Mouse (Mus musculus) liver, embryonic 15.5 days (tissue): ENCODE data around the gene Runx2. TPM values are rescaled to one million over a fixed set of nuclear protein-coding genes. Genes with fewer than 3 reads are reported as not detected.

Experiments
- ATAC-seq: fragments of 200-750 bp; cut with Nextera tagmentation; 2 replicates; pipeline ENCODE4 v1.8.0; 2017; ENCODE audit warnings: moderate number of reproducible peaks, mild to moderate bottlenecking, moderate library complexity; ENCODE audit not compliant: insufficient read depth
- H3K27ac ChIP-seq: fragments of 300-500 bp; sonication (generic); replicated peaks from 2 replicates; pipeline ENCODE4 v1.5.1; 2015; ENCODE audit warnings: mild to moderate bottlenecking, inconsistent platforms
- H3K27me3 ChIP-seq: fragments of 300-500 bp; sonication (generic); 2 replicates; pipeline ENCODE4 v1.6.1; 2015; ENCODE audit warnings: mild to moderate bottlenecking, inconsistent platforms
- H3K36me3 ChIP-seq: fragments of 300-500 bp; sonication (generic); replicated peaks from 2 replicates; pipeline ENCODE4 v1.6.1; 2015; ENCODE audit warnings: moderate library complexity, mild to moderate bottlenecking, inconsistent platforms
- H3K4me1 ChIP-seq: fragments of 300-500 bp; sonication (generic); replicated peaks from 2 replicates; pipeline ENCODE4 v1.6.1; 2015; ENCODE audit warnings: inconsistent platforms
- H3K4me2 ChIP-seq: fragments of 300-500 bp; sonication (generic); 2 replicates; pipeline ENCODE4 v1.6.1; 2015; ENCODE audit warnings: moderate library complexity, mild to moderate bottlenecking, inconsistent platforms
- H3K4me3 ChIP-seq: fragments of 300-500 bp; sonication (generic); replicated peaks from 2 replicates; pipeline ENCODE4 v1.5.1; 2015; ENCODE audit warnings: mild to moderate bottlenecking, inconsistent platforms
- H3K9ac ChIP-seq: fragments of 300-500 bp; sonication (generic); 2 replicates; pipeline ENCODE4 v1.6.1; 2015; ENCODE audit warnings: moderate library complexity, mild to moderate bottlenecking, inconsistent platforms
- H3K9me3 ChIP-seq: fragments of 300-500 bp; sonication (generic); replicated peaks from 2 replicates; pipeline ENCODE4 v1.6.1; 2016; ENCODE audit warnings: inconsistent platforms
- WGBS: fragments of 180-500 bp; shearing (Covaris S2); methylation state at CpG from one replicate; pipeline ENCODE4 v1.1.7; 2015; ENCODE audit warnings: mixed read lengths; ENCODE audit not compliant: insufficient replicate concordance; 5-methylcytosine and 5-hydroxymethylcytosine counted together
- polyA plus RNA-seq: library from polyadenylated mRNA; unstranded; fragments of >200 nt; fragmentation: Nextera tagmentation; extraction: Ambion mirVana; gene quantifications from 2 replicates; pipeline ENCODE4 v1.2.1, GENCODE M21; 2015

Gene Runx2
- polyA plus RNA-seq, 1 experiment from 2014 or later = 0.56 TPM

DNA sequence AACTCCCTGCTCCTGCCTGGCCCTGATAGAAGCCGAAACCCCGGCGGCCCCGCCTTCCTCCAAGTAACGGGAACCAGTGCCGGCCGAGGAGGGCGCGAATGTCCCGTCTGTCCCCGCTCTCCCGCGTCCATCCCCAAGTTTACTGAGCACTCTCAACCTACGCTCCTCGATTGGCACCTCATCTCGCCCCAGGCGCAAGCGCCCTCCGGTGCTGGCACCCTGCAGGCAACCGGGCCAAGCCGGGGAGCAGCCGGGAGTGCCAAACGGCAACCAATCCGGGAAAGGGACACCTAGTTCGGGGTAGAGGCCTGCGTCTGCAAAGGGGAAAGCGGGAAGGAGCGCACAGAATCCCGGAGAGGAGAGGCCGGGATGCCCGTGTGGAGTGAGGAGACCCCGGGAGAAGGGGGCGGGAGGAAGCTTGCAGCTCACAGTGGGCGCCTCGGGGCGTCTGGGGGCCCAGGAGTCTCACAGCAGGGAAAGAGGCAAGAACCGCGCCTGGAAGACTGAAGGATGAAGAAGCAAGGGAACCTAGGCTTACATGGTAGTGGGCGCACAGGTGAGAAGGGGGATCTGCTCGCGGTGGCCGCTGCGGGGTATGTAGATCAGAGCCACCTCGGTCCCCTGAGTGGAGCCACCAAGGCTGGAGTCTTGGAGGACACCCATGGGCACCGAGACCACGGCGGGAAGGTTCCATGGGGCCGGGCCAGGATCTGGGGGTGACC is 79.9 kb downstream of the Runx2 start:
- Histone ChIP-seq H3K27ac (no peak overlapping the region), H3K4me1 (peaks cover 25% of the 10 kb centered on the region), H3K36me3 (no peaks in the 10 kb centered on the region), H3K9ac (peak overlapping the region; percentile 21; the same call in 1 of the 2 replicates), H3K4me3 (peak overlapping the region; percentile 60), H3K9me3 (no peaks in the 10 kb centered on the region), H3K4me2 (peak overlapping the region; percentile 70), H3K27me3 (peaks cover 76% of the 10 kb centered on the region)
- ATAC-seq = no peak
- WGBS = 1% methylated on average over 48 of the region's 48 CpGs

DNA sequence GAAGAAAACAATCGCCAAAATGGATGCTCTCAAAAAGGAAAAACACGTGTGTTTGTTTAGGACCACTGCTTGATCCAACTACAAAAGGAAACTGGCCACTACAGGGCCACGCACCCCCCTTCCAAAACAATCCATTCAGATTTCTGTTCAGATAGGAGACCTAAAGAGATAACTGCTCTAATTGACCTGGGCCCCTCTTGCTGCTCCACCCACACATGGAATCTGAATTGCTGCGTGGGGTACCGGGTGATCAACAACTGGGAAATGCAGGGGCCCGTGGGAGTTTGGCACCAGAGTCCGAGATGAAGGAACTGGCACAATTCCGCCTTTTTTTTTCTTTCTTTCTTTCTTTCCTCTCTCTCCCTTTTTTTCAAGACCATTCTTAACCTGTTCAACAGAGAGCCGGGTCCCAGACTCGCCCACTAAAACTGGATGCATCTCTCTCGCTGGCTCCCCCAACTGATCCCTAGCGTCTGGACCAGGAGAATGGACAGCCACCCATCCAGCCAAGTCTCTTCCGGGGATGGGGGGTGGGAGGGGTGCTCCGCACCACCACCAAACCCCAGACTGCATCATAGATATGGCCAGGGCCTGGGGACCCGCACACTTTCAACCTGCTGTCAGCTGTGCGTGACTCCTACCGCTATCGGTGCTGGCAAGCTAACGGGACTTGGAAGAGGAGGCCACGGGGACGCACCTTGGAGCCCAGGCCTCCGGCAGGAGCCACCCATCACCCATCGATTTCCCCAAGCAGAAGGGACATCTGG is 80.9 kb downstream of the Runx2 start:
- 10% methylated on average over 23 of the region's 23 CpGs for WGBS
- Histone ChIP-seq H3K4me1 (peaks cover 25% of the 10 kb centered on the region), H3K27me3 (peaks cover 66% of the 10 kb centered on the region), H3K27ac (no peak overlapping the region), H3K36me3 (no peaks in the 10 kb centered on the region), H3K4me3 (peak overlapping the region; percentile 60), H3K9ac (no peak overlapping the region), H3K4me2 (peak overlapping the region; percentile 70), H3K9me3 (no peaks in the 10 kb centered on the region)
- ATAC-seq = no peak

DNA sequence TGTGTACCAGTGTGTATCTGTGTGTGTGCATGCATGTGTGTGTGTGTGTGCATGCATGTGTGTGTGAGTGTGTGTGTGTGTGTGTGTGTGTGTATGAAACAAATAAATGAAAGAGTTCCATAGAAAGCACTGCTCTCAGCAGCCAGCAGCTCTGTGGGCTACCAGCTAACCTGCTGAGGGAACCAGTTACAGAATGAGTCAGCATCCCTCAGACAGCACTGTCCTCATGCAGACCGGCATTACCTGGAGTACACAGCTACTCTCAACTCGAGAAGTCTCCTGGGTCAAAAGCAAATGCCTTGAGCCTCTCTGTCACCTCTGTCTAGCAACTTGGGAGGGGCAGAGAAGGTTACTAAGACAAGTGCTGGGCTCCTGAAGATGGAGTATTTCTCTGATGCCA is 86.1 kb downstream of the Runx2 start:
- Histone ChIP-seq H3K9me3 (no peaks in the 10 kb centered on the region), H3K4me3 (no peak overlapping the region), H3K4me2 (no peak overlapping the region), H3K27ac (no peak overlapping the region), H3K27me3 (peaks cover 18% of the 10 kb centered on the region), H3K36me3 (no peaks in the 10 kb centered on the region), H3K9ac (no peak overlapping the region), H3K4me1 (no peaks in the 10 kb centered on the region)
- WGBS = 13% methylated on average over 2 of the region's 2 CpGs
- ATAC-seq = no peak

DNA sequence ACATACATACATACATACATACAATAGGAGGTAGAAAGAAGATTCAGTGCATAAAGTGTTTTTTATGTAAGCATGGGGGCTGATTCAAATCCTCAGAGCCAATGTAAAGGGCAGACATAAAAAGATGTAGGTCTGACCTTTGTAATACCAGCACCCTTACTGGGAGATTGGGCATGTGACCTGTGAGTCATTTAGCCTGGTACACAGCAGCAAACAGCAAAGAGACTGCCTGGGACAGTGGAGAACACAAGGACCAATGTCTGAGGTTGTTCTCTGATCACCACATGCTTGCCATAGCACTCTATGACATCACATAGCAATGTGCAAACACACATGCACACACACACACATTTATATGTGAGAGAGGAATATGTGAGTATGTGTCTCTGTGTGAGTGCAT is 86.9 kb downstream of the Runx2 start:
- H3K4me1 ChIP-seq = no peaks in the 10 kb centered on the region
- no peaks in the 10 kb centered on the region for H3K9me3 ChIP-seq
- H3K4me3 ChIP-seq = no peak overlapping the region
- H3K27ac ChIP-seq = no peak overlapping the region
- H3K4me2 ChIP-seq = no peak overlapping the region
- no peak overlapping the region for H3K9ac ChIP-seq
- H3K27me3 ChIP-seq = peaks cover 12% of the 10 kb centered on the region; the same call in 1 of the 2 replicates
- no peak for ATAC-seq
- no peaks in the 10 kb centered on the region for H3K36me3 ChIP-seq

DNA sequence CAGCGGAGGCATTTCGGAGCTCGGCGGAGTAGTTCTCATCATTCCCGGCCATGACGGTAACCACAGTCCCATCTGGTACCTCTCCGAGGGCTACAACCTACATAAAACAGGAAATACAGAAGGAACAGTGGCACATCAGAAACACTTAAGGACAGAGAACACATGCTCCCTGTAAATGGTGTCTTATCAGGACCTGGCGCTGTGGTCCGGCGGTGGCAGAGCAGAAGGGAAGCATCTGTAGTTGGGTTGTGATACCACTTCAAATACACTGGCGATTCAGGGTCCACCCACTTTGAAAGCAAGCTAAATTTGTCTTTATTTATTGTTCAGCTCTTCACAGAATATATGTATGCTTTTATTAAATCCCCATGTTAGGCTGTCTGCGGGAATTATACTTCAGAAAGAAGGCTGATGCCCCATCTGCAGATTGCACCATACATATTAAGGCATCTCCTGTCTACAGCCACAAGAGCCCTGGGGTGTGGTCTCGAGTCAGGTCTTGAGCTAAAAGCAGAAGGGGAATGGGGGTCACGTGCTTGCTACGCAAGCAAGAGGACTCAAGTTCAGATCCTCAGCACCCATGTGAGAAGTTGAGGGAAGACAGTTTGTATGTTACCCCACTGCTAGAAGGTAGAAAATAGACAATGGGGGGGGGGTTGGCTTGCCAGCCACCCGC is 89.7 kb downstream of the Runx2 start:
- ATAC-seq = no peak
- Histone ChIP-seq H3K4me3 (no peak overlapping the region), H3K9ac (no peak overlapping the region), H3K9me3 (no peaks in the 10 kb centered on the region), H3K4me2 (no peak overlapping the region), H3K27ac (no peak overlapping the region), H3K27me3 (0 out of 2 replicates have a peak, but pooled peaks cover 5% of the 10 kb centered on the region), H3K36me3 (no peaks in the 10 kb centered on the region), H3K4me1 (no peaks in the 10 kb centered on the region; the same call in 1 of the 2 replicates)
- 58% methylated on average over 16 of the region's 16 CpGs for WGBS

DNA sequence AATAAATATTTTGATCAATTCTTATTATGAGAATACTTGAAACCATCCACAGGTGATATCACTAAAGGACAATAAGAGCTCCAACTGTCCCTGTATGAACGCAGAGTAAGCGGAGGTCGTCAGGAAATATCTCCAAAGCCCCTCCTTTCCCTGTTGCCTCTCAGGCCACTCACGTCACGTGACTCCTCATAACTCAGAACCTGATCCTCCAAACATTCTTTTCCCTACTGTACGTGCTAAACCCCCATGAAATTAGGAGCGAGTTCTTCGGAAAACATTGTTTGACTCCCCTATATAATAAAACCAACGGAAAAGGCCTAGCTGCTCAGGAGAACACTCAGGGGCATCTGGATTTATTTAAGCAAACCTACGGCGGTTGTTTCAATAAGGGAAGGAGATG is 90.3 kb downstream of the Runx2 start:
- Histone ChIP-seq H3K27me3 (0 out of 2 replicates have a peak, but pooled peaks cover 5% of the 10 kb centered on the region), H3K4me3 (no peak overlapping the region), H3K9me3 (no peaks in the 10 kb centered on the region), H3K36me3 (no peaks in the 10 kb centered on the region), H3K9ac (no peak overlapping the region), H3K4me2 (no peak overlapping the region), H3K4me1 (no peaks in the 10 kb centered on the region; the same call in 1 of the 2 replicates), H3K27ac (no peak overlapping the region)
- 71% methylated on average over 11 of the region's 11 CpGs for WGBS
- no peak for ATAC-seq

DNA sequence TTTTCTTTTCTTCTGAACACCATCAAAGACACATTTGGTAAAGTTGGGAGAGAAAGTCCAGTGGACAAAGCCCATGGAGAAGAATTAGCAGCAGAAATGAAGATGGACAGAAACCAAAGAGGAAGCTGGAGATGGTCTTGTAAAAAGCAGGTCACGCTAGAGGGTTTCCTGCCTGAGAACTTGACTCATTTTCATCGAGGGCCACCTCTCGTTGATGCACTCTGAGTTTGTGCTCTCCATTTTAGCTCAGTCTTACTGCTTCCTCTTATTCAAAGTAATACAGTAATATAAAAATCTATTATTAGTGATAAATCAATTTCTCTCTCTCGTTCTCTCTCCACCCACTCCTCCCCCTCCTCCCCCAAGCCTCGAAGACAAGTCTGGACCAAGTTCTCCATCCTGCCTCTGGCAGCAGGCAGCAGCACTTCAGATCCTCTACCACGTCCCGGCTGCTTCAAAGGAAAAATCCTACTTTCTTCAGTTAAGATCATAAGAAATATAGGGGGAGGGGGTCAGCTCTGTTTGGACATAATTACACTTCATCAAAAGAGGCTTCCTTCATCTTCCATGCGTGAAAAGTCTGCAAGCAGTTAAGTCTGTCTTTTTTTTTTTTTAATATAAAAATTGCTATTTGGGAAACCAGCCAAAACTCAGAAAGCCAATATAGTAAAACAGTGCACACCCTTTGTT is 92.3 kb downstream of the Runx2 start:
- Histone ChIP-seq H3K4me3 (no peak overlapping the region), H3K27ac (no peak overlapping the region), H3K4me1 (peaks cover 5% of the 10 kb centered on the region; the same call in 1 of the 2 replicates), H3K9me3 (no peaks in the 10 kb centered on the region), H3K4me2 (no peak overlapping the region), H3K9ac (no peak overlapping the region), H3K27me3 (no peaks in the 10 kb centered on the region), H3K36me3 (no peaks in the 10 kb centered on the region)
- no peak for ATAC-seq
- WGBS = 27% methylated on average over 8 of the region's 8 CpGs

DNA sequence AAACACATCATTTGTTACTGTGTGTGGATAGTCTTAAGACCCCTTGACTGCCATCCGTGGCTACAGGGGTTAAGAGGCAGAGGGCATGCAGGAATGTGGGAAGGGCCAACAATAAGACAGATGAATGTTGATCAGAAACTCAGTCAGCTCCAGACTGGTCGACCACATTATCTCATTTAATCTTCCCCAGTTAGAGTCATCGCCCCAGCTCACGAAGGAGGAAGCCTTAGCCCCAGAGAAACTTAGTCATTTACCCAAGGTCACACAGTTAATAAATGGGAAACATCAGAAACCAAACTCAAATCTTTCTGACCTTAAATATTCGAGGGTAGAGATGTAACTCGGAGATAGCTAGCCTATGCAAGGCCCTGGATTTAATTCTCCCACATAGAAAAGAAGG is 96.0 kb downstream of the Runx2 start:
- no peak for ATAC-seq
- WGBS = 17% methylated on average over 6 of the region's 6 CpGs
- H3K4me1 ChIP-seq = peaks cover 5% of the 10 kb centered on the region; the same call in 1 of the 2 replicates
- no peak overlapping the region for H3K4me3 ChIP-seq
- H3K27ac ChIP-seq = no peak overlapping the region
- H3K9me3 ChIP-seq = no peaks in the 10 kb centered on the region
- H3K27me3 ChIP-seq = no peaks in the 10 kb centered on the region
- no peak overlapping the region for H3K9ac ChIP-seq
- H3K4me2 ChIP-seq = no peak overlapping the region
- no peaks in the 10 kb centered on the region for H3K36me3 ChIP-seq

DNA sequence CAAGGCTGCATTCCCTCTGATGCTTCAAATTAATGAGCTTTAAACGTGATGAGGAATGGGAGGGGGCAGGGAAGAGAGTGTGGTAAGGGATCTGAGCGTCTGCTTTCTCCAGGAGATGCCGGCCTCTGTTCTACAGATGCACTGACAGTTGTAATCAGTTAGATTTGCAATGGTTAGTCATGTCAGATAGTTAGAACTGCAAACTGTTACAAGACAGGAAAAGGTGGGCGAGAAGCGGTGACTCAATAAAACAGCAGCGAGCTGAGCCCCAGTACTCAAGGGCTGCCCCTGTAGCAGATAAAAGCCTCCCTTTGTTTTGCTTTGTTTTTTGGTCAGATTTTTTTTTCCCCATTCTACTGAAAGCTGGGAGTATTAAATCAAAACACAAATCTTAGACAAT is 96.6 kb downstream of the Runx2 start:
- 10% methylated on average over 6 of the region's 6 CpGs for WGBS
- H3K27me3 ChIP-seq = no peaks in the 10 kb centered on the region
- ATAC-seq = no peak
- H3K4me3 ChIP-seq = no peak overlapping the region
- H3K9me3 ChIP-seq = no peaks in the 10 kb centered on the region
- peaks cover 5% of the 10 kb centered on the region; the same call in 1 of the 2 replicates for H3K4me1 ChIP-seq
- no peak overlapping the region for H3K27ac ChIP-seq
- H3K4me2 ChIP-seq = no peak overlapping the region
- H3K36me3 ChIP-seq = no peaks in the 10 kb centered on the region
- no peak overlapping the region for H3K9ac ChIP-seq

DNA sequence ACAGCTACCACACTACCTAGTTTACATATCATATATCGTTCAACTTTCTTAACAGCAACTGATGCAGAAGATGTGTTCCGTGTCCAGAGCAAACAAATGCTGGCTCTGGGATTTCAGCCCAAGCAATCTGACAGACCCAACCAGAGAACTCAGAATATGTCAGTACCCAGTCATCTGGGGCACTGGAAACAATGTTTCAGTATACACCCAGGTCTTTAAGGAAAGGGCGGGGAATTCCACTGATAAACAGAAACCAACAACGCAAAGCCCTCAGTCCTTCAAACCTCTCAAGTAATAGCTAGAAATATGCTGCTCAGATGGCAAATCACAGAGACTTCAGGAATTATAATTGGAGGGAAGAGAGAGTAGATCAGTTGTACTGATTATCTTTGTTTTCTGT is 100.5 kb downstream of the Runx2 start:
- Histone ChIP-seq H3K9ac (no peak overlapping the region), H3K9me3 (no peaks in the 10 kb centered on the region), H3K4me3 (no peak overlapping the region), H3K4me2 (no peak overlapping the region), H3K36me3 (no peaks in the 10 kb centered on the region), H3K4me1 (peaks cover 22% of the 10 kb centered on the region; the same call in 1 of the 2 replicates), H3K27ac (no peak overlapping the region), H3K27me3 (no peaks in the 10 kb centered on the region)
- no peak for ATAC-seq
- WGBS = 54% methylated on average over 4 of the region's 4 CpGs

DNA sequence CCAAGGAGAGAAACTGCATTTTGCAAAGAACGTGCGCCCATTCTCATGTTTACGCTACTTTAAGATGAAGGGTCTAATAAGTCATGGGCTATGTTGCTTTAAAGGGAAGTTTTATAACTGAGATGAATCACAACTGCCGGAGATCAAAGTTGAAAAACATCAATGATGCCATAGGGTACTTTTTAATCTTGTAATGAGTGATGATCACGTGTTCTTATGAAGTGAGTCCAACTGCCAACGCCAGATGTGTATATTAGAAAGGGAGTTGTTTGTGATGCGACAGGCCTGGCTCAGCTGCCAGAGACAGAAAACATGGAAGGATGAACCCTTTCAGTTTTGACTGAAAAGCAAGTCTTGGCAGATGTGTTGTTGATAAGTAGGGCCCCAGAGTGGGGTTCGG is 101.2 kb downstream of the Runx2 start:
- H3K4me3 ChIP-seq = no peak overlapping the region
- no peak overlapping the region for H3K4me2 ChIP-seq
- no peaks in the 10 kb centered on the region for H3K9me3 ChIP-seq
- no peak overlapping the region for H3K9ac ChIP-seq
- H3K27ac ChIP-seq = no peak overlapping the region
- no peaks in the 10 kb centered on the region for H3K27me3 ChIP-seq
- WGBS = 74% methylated on average over 8 of the region's 8 CpGs
- peaks cover 22% of the 10 kb centered on the region; the same call in 1 of the 2 replicates for H3K4me1 ChIP-seq
- no peaks in the 10 kb centered on the region for H3K36me3 ChIP-seq
- ATAC-seq = no peak
